Mouse (Mus musculus) stomach, embryonic 15.5 days (tissue): Measurements from ENCODE around the gene Slit2. TPM values are rescaled to one million over a fixed set of nuclear protein-coding genes. Genes with fewer than 3 reads are reported as not detected.

Experiments used
- ATAC-seq: fragments of 200-750 bp; cut with Nextera tagmentation; 2 replicates; pipeline ENCODE4 v1.8.0; 2017; ENCODE audit warnings: low read depth, moderate number of reproducible peaks, moderate TSS enrichment; ENCODE audit not compliant: insufficient read depth, low FRiP score
- H3K27ac ChIP-seq: fragments of 300-500 bp; sonication (generic); 2 replicates; pipeline ENCODE4 v1.5.1; 2015; ENCODE audit warnings: mild to moderate bottlenecking, inconsistent platforms
- H3K27me3 ChIP-seq: fragments of 300-500 bp; sonication (generic); replicated peaks from 2 replicates; pipeline ENCODE4 v1.6.1; 2015; ENCODE audit warnings: inconsistent platforms
- H3K36me3 ChIP-seq: fragments of 300-500 bp; sonication (generic); 2 replicates; pipeline ENCODE4 v1.6.1; 2015; ENCODE audit warnings: inconsistent platforms
- H3K4me1 ChIP-seq: fragments of 300-500 bp; sonication (generic); 2 replicates; pipeline ENCODE4 v1.6.1; 2015; ENCODE audit warnings: inconsistent platforms
- H3K4me2 ChIP-seq: fragments of 300-500 bp; sonication (generic); 2 replicates; pipeline ENCODE4 v1.6.1; 2015; ENCODE audit warnings: mild to moderate bottlenecking, inconsistent platforms
- H3K4me3 ChIP-seq: fragments of 300-500 bp; sonication (generic); replicated peaks from 2 replicates; pipeline ENCODE4 v1.5.1; 2015; ENCODE audit warnings: inconsistent platforms
- H3K9ac ChIP-seq: fragments of 300-500 bp; sonication (generic); 2 replicates; pipeline ENCODE4 v1.6.1; 2015; ENCODE audit warnings: inconsistent platforms
- H3K9me3 ChIP-seq: fragments of 300-500 bp; sonication (generic); 2 replicates; pipeline ENCODE4 v1.6.1; 2016; ENCODE audit warnings: inconsistent platforms
- WGBS: fragments of 180-500 bp; shearing (Covaris S2); methylation state at CpG from one replicate; pipeline ENCODE4 v1.1.7; 2015; 5-methylcytosine and 5-hydroxymethylcytosine counted together
- polyA plus RNA-seq: library from polyadenylated mRNA; unstranded; fragments of >200 nt; fragmentation: Nextera tagmentation; extraction: Ambion mirVana; gene quantifications from 2 replicates; pipeline ENCODE4 v1.2.1, GENCODE M21; 2015

Slit2 gene
- polyA plus RNA-seq, 1 experiment from 2014 or later = 23.9 TPM

- Histone ChIP-seq H3K36me3 (no peaks in the 10 kb centered on the region), H3K27me3 (no peaks in the 10 kb centered on the region), H3K9ac (no peak overlapping the region), H3K4me1 (no peaks in the 10 kb centered on the region), H3K4me3 (no peak overlapping the region), H3K9me3 (no peaks in the 10 kb centered on the region), H3K4me2 (no peak overlapping the region), H3K27ac (no peak overlapping the region)
- ATAC-seq = no peak
- WGBS = 50% methylated on average over 4 of the region's 4 CpGs
Measured at GRCm38 (mm10) chr5:48248327-48248726, 265.4 kb downstream of the Slit2 start.

GRCm38 (mm10) chr5:48277561-48277960, 294.6 kb downstream of the Slit2 start:
- Histone ChIP-seq H3K9ac (no peak overlapping the region), H3K9me3 (no peaks in the 10 kb centered on the region), H3K4me1 (no peaks in the 10 kb centered on the region), H3K4me2 (no peak overlapping the region), H3K27me3 (no peaks in the 10 kb centered on the region), H3K36me3 (no peaks in the 10 kb centered on the region), H3K4me3 (no peak overlapping the region), H3K27ac (no peak overlapping the region)
- ATAC-seq = no peak
- WGBS = 67% methylated on average over 4 of the region's 4 CpGs

GRCm38 (mm10) chr5:48301186-48301585, 318.2 kb downstream of the Slit2 start:
- no peaks in the 10 kb centered on the region for H3K27me3 ChIP-seq
- 94% methylated on average over 3 of the region's 3 CpGs for WGBS
- no peak overlapping the region for H3K9ac ChIP-seq
- no peak for ATAC-seq
- no peak overlapping the region for H3K4me3 ChIP-seq
- H3K4me2 ChIP-seq = no peak overlapping the region
- no peaks in the 10 kb centered on the region for H3K9me3 ChIP-seq
- H3K27ac ChIP-seq = no peak overlapping the region
- no peaks in the 10 kb centered on the region for H3K36me3 ChIP-seq
- no peaks in the 10 kb centered on the region for H3K4me1 ChIP-seq

- H3K27me3 ChIP-seq = no peaks in the 10 kb centered on the region
Measured at GRCm38 (mm10) chr5:48315057-48315602, 332.2 kb downstream of the Slit2 start.

GRCm38 (mm10) chr5:48320597-48320996, 337.7 kb downstream of the Slit2 start:
- WGBS = 46% methylated on average over 4 of the region's 4 CpGs
- H3K4me3 ChIP-seq = no peak overlapping the region
- no peak overlapping the region for H3K27ac ChIP-seq
- H3K4me2 ChIP-seq = no peak overlapping the region
- H3K9ac ChIP-seq = no peak overlapping the region
- H3K27me3 ChIP-seq = no peaks in the 10 kb centered on the region
- no peaks in the 10 kb centered on the region for H3K4me1 ChIP-seq
- no peak for ATAC-seq
- no peaks in the 10 kb centered on the region for H3K9me3 ChIP-seq
- H3K36me3 ChIP-seq = no peaks in the 10 kb centered on the region

More at GRCm38 (mm10) chr5:48315057-48315602, 332.2 kb downstream of the Slit2 start:
- no peaks in the 10 kb centered on the region for H3K36me3 ChIP-seq
- 41% methylated on average over 6 of the region's 6 CpGs for WGBS
- no peak overlapping the region for H3K4me3 ChIP-seq
- H3K27ac ChIP-seq = no peak overlapping the region
- H3K4me1 ChIP-seq = no peaks in the 10 kb centered on the region
- H3K9ac ChIP-seq = no peak overlapping the region
- H3K4me2 ChIP-seq = no peak overlapping the region
- no peaks in the 10 kb centered on the region for H3K9me3 ChIP-seq
- ATAC-seq = no peak

- no peak for ATAC-seq
Measured at GRCm38 (mm10) chr5:48326221-48326620, 343.3 kb downstream of the Slit2 start.

GRCm38 (mm10) chr5:48327652-48328051, 344.7 kb downstream of the Slit2 start, which contains the start of gene 5730480H06Rik:
TSS of gene 5730480H06Rik (plus strand) at chr5:48327952.
- no peaks in the 10 kb centered on the region for H3K9me3 ChIP-seq
- 96% methylated on average over 8 of the region's 8 CpGs for WGBS

More at GRCm38 (mm10) chr5:48326221-48326620, 343.3 kb downstream of the Slit2 start:
- no peak overlapping the region for H3K4me2 ChIP-seq
- no peaks in the 10 kb centered on the region for H3K36me3 ChIP-seq
- H3K27ac ChIP-seq = no peak overlapping the region
- no peaks in the 10 kb centered on the region for H3K27me3 ChIP-seq
- H3K9me3 ChIP-seq = no peaks in the 10 kb centered on the region
- H3K9ac ChIP-seq = no peak overlapping the region
- H3K4me3 ChIP-seq = no peak overlapping the region
- H3K4me1 ChIP-seq = no peaks in the 10 kb centered on the region

GRCm38 (mm10) chr5:48329751-48330150, 346.8 kb downstream of the Slit2 start:
- no peak overlapping the region for H3K4me3 ChIP-seq
- no peak overlapping the region for H3K27ac ChIP-seq
- 94% methylated on average over 2 of the region's 2 CpGs for WGBS
- H3K9me3 ChIP-seq = no peaks in the 10 kb centered on the region
- no peaks in the 10 kb centered on the region for H3K4me1 ChIP-seq
- no peak overlapping the region for H3K4me2 ChIP-seq
- no peak for ATAC-seq
- H3K36me3 ChIP-seq = no peaks in the 10 kb centered on the region
- no peaks in the 10 kb centered on the region for H3K27me3 ChIP-seq
- H3K9ac ChIP-seq = no peak overlapping the region

More at GRCm38 (mm10) chr5:48327652-48328051, 344.7 kb downstream of the Slit2 start, which contains the start of gene 5730480H06Rik:
- no peaks in the 10 kb centered on the region for H3K36me3 ChIP-seq
- no peaks in the 10 kb centered on the region for H3K27me3 ChIP-seq
- H3K4me3 ChIP-seq = no peak within 1 kb of the TSS
- no peak within 1 kb of the TSS for H3K4me2 ChIP-seq
- no peak for ATAC-seq
- H3K27ac ChIP-seq = no peak within 1 kb of the TSS
- no peak within 1 kb of the TSS for H3K9ac ChIP-seq
- H3K4me1 ChIP-seq = no peaks in the 10 kb centered on the region

GRCm38 (mm10) chr5:48330817-48331216, 347.9 kb downstream of the Slit2 start:
- ATAC-seq = no peak
- no peak overlapping the region for H3K27ac ChIP-seq
- no peaks in the 10 kb centered on the region for H3K4me1 ChIP-seq
- H3K27me3 ChIP-seq = no peaks in the 10 kb centered on the region
- H3K9me3 ChIP-seq = no peaks in the 10 kb centered on the region
- H3K4me2 ChIP-seq = no peak overlapping the region
- H3K36me3 ChIP-seq = no peaks in the 10 kb centered on the region
- H3K9ac ChIP-seq = no peak overlapping the region
- WGBS = 75% methylated on average over 2 of the region's 2 CpGs
- no peak overlapping the region for H3K4me3 ChIP-seq

GRCm38 (mm10) chr5:48331441-48331840, 348.5 kb downstream of the Slit2 start:
- no peaks in the 10 kb centered on the region for H3K36me3 ChIP-seq
- H3K9me3 ChIP-seq = no peaks in the 10 kb centered on the region
- no peak for ATAC-seq
- H3K27me3 ChIP-seq = no peaks in the 10 kb centered on the region
- H3K4me1 ChIP-seq = no peaks in the 10 kb centered on the region
- no peak overlapping the region for H3K4me2 ChIP-seq
- WGBS = 56% methylated on average over 5 of the region's 5 CpGs
- H3K9ac ChIP-seq = no peak overlapping the region
- H3K27ac ChIP-seq = no peak overlapping the region
- H3K4me3 ChIP-seq = no peak overlapping the region

GRCm38 (mm10) chr5:48333407-48333806, 350.5 kb downstream of the Slit2 start:
- Histone ChIP-seq H3K27ac (no peak overlapping the region), H3K4me2 (no peak overlapping the region), H3K9me3 (no peaks in the 10 kb centered on the region), H3K4me1 (no peaks in the 10 kb centered on the region), H3K27me3 (no peaks in the 10 kb centered on the region), H3K4me3 (no peak overlapping the region), H3K9ac (no peak overlapping the region), H3K36me3 (no peaks in the 10 kb centered on the region)
- ATAC-seq = no peak
- WGBS = 85% methylated on average over 3 of the region's 3 CpGs

GRCm38 (mm10) chr5:48333884-48334513, 351.1 kb downstream of the Slit2 start:
- Histone ChIP-seq H3K4me2 (no peak overlapping the region), H3K9ac (no peak overlapping the region)

More at GRCm38 (mm10) chr5:48333884-48334513, 351.1 kb downstream of the Slit2 start:
- Histone ChIP-seq H3K27ac (no peak overlapping the region), H3K27me3 (no peaks in the 10 kb centered on the region), H3K9me3 (no peaks in the 10 kb centered on the region), H3K36me3 (no peaks in the 10 kb centered on the region), H3K4me1 (no peaks in the 10 kb centered on the region), H3K4me3 (no peak overlapping the region)
- 42% methylated on average over 9 of the region's 9 CpGs for WGBS
- no peak for ATAC-seq
